Mouse (Mus musculus) adrenal gland, postnatal 4 days (tissue): ENCODE measurements around the gene Dohh. TPM values are rescaled to one million over a fixed set of nuclear protein-coding genes. Genes with fewer than 3 reads are reported as not detected.

Source experiments
- DNase-seq, 2 experiments: peaks; one replicate each; pipeline ENCODE4 v3.0.0; 2021 to 2022; ENCODE audit warnings: low spot score in 2 of 2, mixed read lengths in 2 of 2
- long read RNA-seq, 2 experiments: library from polyadenylated mRNA; stranded (forward); transcript quantifications; one replicate each; pipeline ENCODE4 v2.0.0; 2021
- total RNA-seq, 2 experiments: library from RNA; stranded (reverse); gene quantifications; 2 replicates each; pipeline ENCODE4 v1.2.3; 2021

Dohh gene
- 10 to 100 TPM; 49.4 to 49.7 TPM for total RNA-seq
- long read RNA-seq, experiment 1, transcript Dohh-201 (5 exons, 1,444 nt) = major isoform, 60 of 77 reads
- long read RNA-seq, experiment 1, partial matches to known transcripts = 5 of 77 reads
- long read RNA-seq, experiment 1, other reads (novel, unspliced or antisense) = 12 of 77 reads
- long read RNA-seq, experiment 2, transcript Dohh-201 (5 exons, 1,444 nt) = major isoform, 97 of 115 reads
- long read RNA-seq, experiment 2, partial matches to known transcripts = 9 of 115 reads
- long read RNA-seq, experiment 2, other reads (novel, unspliced or antisense) = 9 of 115 reads

- peak; percentile 93 to 99 for DNase-seq
Measured at GRCm38 (mm10) chr10:81383802-81384604, at the start of gene Dohh, which contains the start of gene Gm48551. TSS of gene Dohh (plus strand) at chr10:81384428. TSS of gene Gm48551 (plus strand) at chr10:81384466.

GRCm38 (mm10) chr10:81335393-81336340 is 48.6 kb upstream of the Dohh start:
- no peak for DNase-seq

- no peak for DNase-seq
Measured at GRCm38 (mm10) chr10:81336558-81336957, 47.7 kb upstream of the Dohh start.

GRCm38 (mm10) chr10:81340551-81341332 is 43.5 kb upstream of the Dohh start:
- DNase-seq = no peak

- peak in 1 of 2 experiments; percentile 64 for DNase-seq
Measured at GRCm38 (mm10) chr10:81341333-81341949, 42.8 kb upstream of the Dohh start.

GRCm38 (mm10) chr10:81342686-81343505 is 41.3 kb upstream of the Dohh start, which contains the start of gene Gipc3:
TSS of gene Gipc3 (minus strand) at chr10:81343266.
- no peak for DNase-seq

GRCm38 (mm10) chr10:81344421-81345161 is 39.6 kb upstream of the Dohh start:
- DNase-seq = no peak

GRCm38 (mm10) chr10:81345162-81345534 is 39.1 kb upstream of the Dohh start:
- no peak for DNase-seq

GRCm38 (mm10) chr10:81346453-81347067 is 37.7 kb upstream of the Dohh start:
- peak in 1 of 2 experiments; percentile 55 for DNase-seq

GRCm38 (mm10) chr10:81349146-81349545 is 35.1 kb upstream of the Dohh start:
- no peak for DNase-seq

GRCm38 (mm10) chr10:81349961-81350350 is 34.3 kb upstream of the Dohh start:
- no peak for DNase-seq

GRCm38 (mm10) chr10:81350351-81351063 is 33.7 kb upstream of the Dohh start, which contains the start of gene Hmg20b:
TSS of gene Hmg20b (minus strand) at chr10:81350480.
- peak; percentile 97 to 98 for DNase-seq

GRCm38 (mm10) chr10:81351678-81352291 is 32.4 kb upstream of the Dohh start:
- DNase-seq = no peak

- DNase-seq = no peak
Measured at GRCm38 (mm10) chr10:81354738-81355477, 29.3 kb upstream of the Dohh start.

- no peak for DNase-seq
Measured at GRCm38 (mm10) chr10:81355533-81355932, 28.7 kb upstream of the Dohh start.
